Mouse (Mus musculus) liver, adult 2 months (tissue): ENCODE results near the gene Bpifa1. TPM values are rescaled to one million over a fixed set of nuclear protein-coding genes. Genes with fewer than 3 reads are reported as not detected.

Experiments
- DNase-seq: peaks from one replicate; pipeline ENCODE4 v3.0.0-alpha.2; 2011; ENCODE audit warnings: low read depth, low spot score; ENCODE audit errors: extremely low read depth
- H3K27ac ChIP-seq: fragments of 200-500 bp; replicated peaks from 2 replicates; pipeline ENCODE4 v1.5.1; 2012; ENCODE audit warnings: low read depth, mild to moderate bottlenecking, control low read depth, inconsistent platforms, low read length; ENCODE audit not compliant: insufficient read depth
- H3K27me3 ChIP-seq: fragments of 200-500 bp; 2 replicates; pipeline ENCODE4 v1.6.1; 2012; ENCODE audit warnings: mild to moderate bottlenecking, moderate library complexity, low read length, inconsistent platforms; ENCODE audit not compliant: control insufficient read depth, insufficient read depth
- H3K36me3 ChIP-seq: fragments of 200-500 bp; 2 replicates; pipeline ENCODE4 v1.6.1; 2012; ENCODE audit warnings: low read length, inconsistent platforms; ENCODE audit not compliant: control insufficient read depth, insufficient read depth
- H3K4me1 ChIP-seq: fragments of 200-500 bp; 2 replicates; pipeline ENCODE4 v1.6.1; 2011; ENCODE audit warnings: low read length; ENCODE audit not compliant: control insufficient read depth, insufficient read depth
- H3K4me3 ChIP-seq: fragments of 200-500 bp; 2 replicates; pipeline ENCODE4 v1.5.1; 2011; ENCODE audit warnings: low read depth, mild to moderate bottlenecking, control low read depth, low read length, moderate library complexity; ENCODE audit not compliant: insufficient read depth
- H3K79me2 ChIP-seq: fragments of 200-500 bp; 2 replicates; pipeline ENCODE4 v1.6.1; 2012; ENCODE audit warnings: inconsistent platforms, mild to moderate bottlenecking, low read length, moderate library complexity; ENCODE audit not compliant: control insufficient read depth, insufficient read depth
- H3K9ac ChIP-seq: fragments of 200-500 bp; 2 replicates; pipeline ENCODE4 v1.6.1; 2012; ENCODE audit warnings: low read depth, mild to moderate bottlenecking, control low read depth, inconsistent platforms, low read length
- CTCF ChIP-seq: fragments of 200-500 bp; IDR thresholded peaks from 2 replicates; pipeline ENCODE4 v1.5.1; 2011; ENCODE audit warnings: low read depth, low read length, control low read depth
- POLR2A ChIP-seq: fragments of 200-500 bp; IDR thresholded peaks from 2 replicates; pipeline ENCODE4 v1.6.1; 2011; ENCODE audit warnings: low read length, control low read depth; ENCODE audit not compliant: insufficient read depth; ENCODE audit errors: extremely low read depth
- WGBS: fragments of 180-500 bp; shearing (Covaris S2); methylation state at CpG from one replicate; pipeline ENCODE4 v1.1.7; 2018; 5-methylcytosine and 5-hydroxymethylcytosine counted together
- polyA plus RNA-seq: library from polyadenylated mRNA; depleted of rRNA; stranded (reverse); fragments of >200 nt; gene quantifications from 2 replicates; pipeline ENCODE4 v1.2.3, GENCODE M21; 2012; rRNA removed
- total RNA-seq: library from RNA; depleted of rRNA; stranded (reverse); fragments of >200 nt; gene quantifications from 2 replicates; pipeline ENCODE4 v1.2.3, GENCODE M21; 2014; rRNA removed

Gene Bpifa1
- total and polyA plus RNA-seq, 2 experiments, result not detected

- Histone ChIP-seq H3K36me3 (no peaks in the 10 kb centered on the region), H3K4me3 (no peak overlapping the region), H3K27me3 (no peaks in the 10 kb centered on the region), H3K9ac (no peak overlapping the region), H3K4me1 (no peaks in the 10 kb centered on the region), H3K79me2 (no peaks in the 10 kb centered on the region), H3K27ac (no peak overlapping the region)
- TF ChIP-seq CTCF (no peak), POLR2A (no peak)
- 86% methylated on average over 4 of the region's 4 CpGs for WGBS
- DNase-seq, result no peak
These were observed 50.4 kb downstream of the Bpifa1 start for GRCm38 (mm10) chr2:154193071-154193470.

- 70% methylated on average over 5 of the region's 5 CpGs for WGBS
These were observed 51.4 kb downstream of the Bpifa1 start for GRCm38 (mm10) chr2:154193994-154194504.

GRCm38 (mm10) chr2:154197036-154197435 lies 54.4 kb downstream of the Bpifa1 start:
- no peaks in the 10 kb centered on the region for H3K36me3 ChIP-seq
- no peak for TF ChIP-seq CTCF
- TF ChIP-seq POLR2A, result no peak
- WGBS, result 91% methylated on average over 9 of the region's 9 CpGs
- no peaks in the 10 kb centered on the region for H3K79me2 ChIP-seq
- H3K9ac ChIP-seq, result no peak overlapping the region
- H3K27me3 ChIP-seq, result no peaks in the 10 kb centered on the region
- no peak overlapping the region for H3K4me3 ChIP-seq
- no peak overlapping the region for H3K27ac ChIP-seq
- no peaks in the 10 kb centered on the region for H3K4me1 ChIP-seq
- DNase-seq, result no peak

More at GRCm38 (mm10) chr2:154193994-154194504, 51.4 kb downstream of the Bpifa1 start:
- Histone ChIP-seq H3K79me2 (no peaks in the 10 kb centered on the region), H3K27me3 (no peaks in the 10 kb centered on the region), H3K27ac (no peak overlapping the region), H3K4me1 (no peaks in the 10 kb centered on the region), H3K36me3 (no peaks in the 10 kb centered on the region), H3K4me3 (no peak overlapping the region), H3K9ac (no peak overlapping the region)
- no peak for DNase-seq
- TF ChIP-seq CTCF (no peak), POLR2A (no peak)

Other genes starting within 250 kb of the Bpifa1 start
- not detected in 2 replicates for gene Bpifb6, start 242.5 kb upstream of the Bpifa1 start, total RNA-seq
- not detected in 2 replicates for gene Bpifb6, start 242.5 kb upstream of the Bpifa1 start, polyA plus RNA-seq
- gene Bpifb3, start 224.7 kb upstream of the Bpifa1 start, total RNA-seq, result not detected in 2 replicates
- not detected in 2 replicates for gene Bpifb3, start 224.7 kb upstream of the Bpifa1 start, polyA plus RNA-seq
- not detected in 2 replicates for gene Bpifb4, start 204.7 kb upstream of the Bpifa1 start, total RNA-seq
- gene Bpifb4, start 204.7 kb upstream of the Bpifa1 start, polyA plus RNA-seq, result not detected in 2 replicates
- not detected in 2 replicates for gene Bpifa6, start 167.9 kb upstream of the Bpifa1 start, total RNA-seq
- gene Bpifa6, start 167.9 kb upstream of the Bpifa1 start, polyA plus RNA-seq, result not detected in 2 replicates
- gene Bpifa2, start 134.6 kb upstream of the Bpifa1 start, total RNA-seq, result not detected in 2 replicates
- not detected in 2 replicates for gene Bpifa2, start 134.6 kb upstream of the Bpifa1 start, polyA plus RNA-seq
- gene Bpifa3, start 12.5 kb upstream of the Bpifa1 start, total RNA-seq, result not detected in 2 replicates
- gene Bpifa3, start 12.5 kb upstream of the Bpifa1 start, polyA plus RNA-seq, result not detected in 2 replicates
- not detected in 2 replicates for gene Bpifa5, start 19.7 kb downstream of the Bpifa1 start, total RNA-seq
- gene Bpifa5, start 19.7 kb downstream of the Bpifa1 start, polyA plus RNA-seq, result not detected in 2 replicates
- not detected in 2 replicates for gene Bpifb1, start 47.9 kb downstream of the Bpifa1 start, total RNA-seq
- gene Bpifb1, start 47.9 kb downstream of the Bpifa1 start, polyA plus RNA-seq, result not detected in 2 replicates
- gene Bpifb5, start 80.9 kb downstream of the Bpifa1 start, total RNA-seq, result not detected in 2 replicates
- gene Bpifb5, start 80.9 kb downstream of the Bpifa1 start, polyA plus RNA-seq, result not detected in 2 replicates
- gene Bpifb9a, start 115.0 kb downstream of the Bpifa1 start, total RNA-seq, result not detected in 2 replicates
- gene Bpifb9a, start 115.0 kb downstream of the Bpifa1 start, polyA plus RNA-seq, result not detected in 2 replicates
- not detected in 2 replicates for gene Bpifb9b, start 164.3 kb downstream of the Bpifa1 start, total RNA-seq
- gene Bpifb9b, start 164.3 kb downstream of the Bpifa1 start, polyA plus RNA-seq, result not detected in 2 replicates
- 21.8 and 28.8 TPM in 2 replicates for gene Cdk5rap1, start 230.1 kb downstream of the Bpifa1 start, total RNA-seq
- 10.5 and 11.0 TPM in 2 replicates for gene Cdk5rap1, start 230.1 kb downstream of the Bpifa1 start, polyA plus RNA-seq